ENCODE assay signal across 8 mouse cellular contexts in genomic region chr16:38368336-38368735, GRCm38 (mm10). TPM values are rescaled to one million over a fixed set of nuclear protein-coding genes. Genes with fewer than 3 reads are reported as not detected.
DNase-seq lines count a peak whose midpoint lies in the region; ATAC-seq and TF ChIP-seq lines count a peak whose summit lies in the region.

No protein-coding gene starts in this region.

- TF ChIP-seq EP300 in heart, adult 2 months (IDR thresholded peaks at IDR 0.05; ENCODE audit: insufficient read depth, low read depth, low read length) = no peak

- TF ChIP-seq POLR2A in heart, adult 2 months (IDR thresholded peaks at IDR 0.05; ENCODE audit: insufficient read depth, low read depth, low read length) = no peak

- intact Hi-C loops in heart, adult 2 months (cut with DNase I) = no loop called here
- intact Hi-C loops in left cerebral cortex, postnatal 4 days (cut with DNase I) = no loop called here

- no peak overlapping the region for H3K4me2 ChIP-seq in kidney, embryonic 14.5 days (replicated peaks; ENCODE audit: low read depth, low read length)

- H3K27ac ChIP-seq in kidney, embryonic 14.5 days (ENCODE audit: low read depth, low read length) = no peak overlapping the region
- H3K27ac ChIP-seq in heart, adult 2 months = peak overlapping the region; percentile 15; the same call in 1 of the 2 replicates

- H3K9me3 ChIP-seq in kidney, embryonic 14.5 days (ENCODE audit: control insufficient read depth, low read length) = no peaks in the 10 kb centered on the region

- H3K9ac ChIP-seq in kidney, embryonic 14.5 days (ENCODE audit: low read depth, low read length) = no peak overlapping the region
- peak overlapping the region; percentile 46; the same call in 1 of the 2 replicates for H3K9ac ChIP-seq in heart, adult 2 months (ENCODE audit: low read depth, low read length)

- H3K4me1 ChIP-seq in kidney, embryonic 14.5 days (ENCODE audit: control insufficient read depth, insufficient read depth, low read length) = no peaks in the 10 kb centered on the region
- peaks cover 11% of the 10 kb centered on the region for H3K4me1 ChIP-seq in heart, adult 2 months (ENCODE audit: control insufficient read depth, insufficient read depth, low read length)

- 54% methylated on average over 10 of the region's 10 CpGs for WGBS in kidney, embryonic 14.5 days
- WGBS in heart, adult 2 months = 10% methylated on average over 10 of the region's 10 CpGs

- no peak for DNase-seq in kidney, postnatal 36 days
- peak; percentile 94 for DNase-seq in brain, adult 2 months (ENCODE audit: low read depth, low spot score)
- peak; percentile 46 to 58 for DNase-seq in heart, adult 2 months
- peak; percentile 41 for DNase-seq in left cerebral cortex, postnatal 4 days
- no peak for DNase-seq in embryo, embryonic 10 days (ENCODE audit: low spot score)
- no peak for DNase-seq in natural killer cell, adult 2 months (ENCODE audit: low spot score in 2 of 2)

- H3K36me3 ChIP-seq in kidney, embryonic 14.5 days (ENCODE audit: control insufficient read depth, insufficient read depth, low read length) = no peaks in the 10 kb centered on the region
- H3K36me3 ChIP-seq in heart, adult 2 months (ENCODE audit: control insufficient read depth, insufficient read depth, low read length) = peaks cover 7% of the 10 kb centered on the region

- TF ChIP-seq CTCF in heart, adult 2 months (IDR thresholded peaks at IDR 0.05) = no peak

- no peaks in the 10 kb centered on the region for H3K27me3 ChIP-seq in kidney, embryonic 14.5 days (ENCODE audit: control insufficient read depth, insufficient read depth, low read length)
- no peaks in the 10 kb centered on the region for H3K27me3 ChIP-seq in heart, adult 2 months (ENCODE audit: control insufficient read depth, insufficient read depth, low read length)

- H3K4me3 ChIP-seq in kidney, embryonic 14.5 days (ENCODE audit: low read length) = no peak overlapping the region
- H3K4me3 ChIP-seq in heart, adult 2 months = 0 out of 2 replicates have a peak overlapping the region, but pooled peaks have one; percentile 18

- ATAC-seq in kidney, embryonic 14.5 days (ENCODE audit: low FRiP score, low TSS enrichment) = peak; percentile 49; the same call in 1 of the 2 replicates
- ATAC-seq in activated CD4-positive, CD25-positive, alpha-beta regulatory T cell, adult 4 months = no peak

- H3K79me2 ChIP-seq in heart, adult 2 months (replicated peaks; ENCODE audit: control insufficient read depth, insufficient read depth, low read length) = no peaks in the 10 kb centered on the region

RNA-seq across cellular contexts. Expression of gene Popdc2, which starts 6.3 kb away (rescaled TPM):
- 0.11 and 0.35 TPM in 2 replicates for polyA plus RNA-seq in kidney, embryonic 14.5 days (2014; fragmentation: Nextera tagmentation; extraction: Ambion mirVana)
- 100 to 1,000 TPM; 462 to 476 TPM for total RNA-seq in heart, adult 2 months (2021)
- polyA plus RNA-seq in heart, adult 2 months (2012; rRNA removed) = 695 and 745 TPM in 2 replicates
- total RNA-seq in left cerebral cortex, postnatal 4 days (2021) = under 1 TPM; 0.34 to 0.50 TPM
- 1 to 10 TPM; 5.8 to 6.1 TPM for polyA plus RNA-seq in activated CD4-positive, CD25-positive, alpha-beta regulatory T cell, adult 4 months (2017; shearing (Covaris generic))

RNA-seq across cellular contexts. Expression of gene Gm21987, which starts 21.5 kb away (rescaled TPM):
- not detected in 2 replicates for polyA plus RNA-seq in kidney, embryonic 14.5 days (2014; fragmentation: Nextera tagmentation; extraction: Ambion mirVana)
- total RNA-seq in heart, adult 2 months (2021) = not detected
- not detected in 2 replicates for polyA plus RNA-seq in heart, adult 2 months (2012; rRNA removed)
- not detected for total RNA-seq in left cerebral cortex, postnatal 4 days (2021)
- polyA plus RNA-seq in activated CD4-positive, CD25-positive, alpha-beta regulatory T cell, adult 4 months (2017; shearing (Covaris generic)) = not detected

RNA-seq across cellular contexts. Expression of gene Cox17, which starts 21.5 kb away (rescaled TPM):
- polyA plus RNA-seq in kidney, embryonic 14.5 days (2014; fragmentation: Nextera tagmentation; extraction: Ambion mirVana) = 148 and 203 TPM in 2 replicates
- 100 to 1,000 TPM; 295 to 358 TPM for total RNA-seq in heart, adult 2 months (2021)
- 190 and 221 TPM in 2 replicates for polyA plus RNA-seq in heart, adult 2 months (2012; rRNA removed)
- total RNA-seq in left cerebral cortex, postnatal 4 days (2021) = 10 to 100 TPM; 35.0 to 42.2 TPM
- polyA plus RNA-seq in activated CD4-positive, CD25-positive, alpha-beta regulatory T cell, adult 4 months (2017; shearing (Covaris generic)) = 100 to 1,000 TPM; 254 to 296 TPM

RNA-seq across cellular contexts. Expression of gene Maats1, which starts 26.4 kb away (rescaled TPM):
- 0.11 TPM in 1 of 2 replicates, not detected in the other for polyA plus RNA-seq in kidney, embryonic 14.5 days (2014; fragmentation: Nextera tagmentation; extraction: Ambion mirVana)
- not detected for total RNA-seq in heart, adult 2 months (2021)
- polyA plus RNA-seq in heart, adult 2 months (2012; rRNA removed) = 0.20 TPM in 1 of 2 replicates, not detected in the other
- 1 to 10 TPM in 1 of 2 experiments, under 1 TPM in 1; 0.89 to 1.0 TPM for total RNA-seq in left cerebral cortex, postnatal 4 days (2021)
- under 1 TPM in 1 of 2 experiments, not detected in 1; 0.61 TPM for polyA plus RNA-seq in activated CD4-positive, CD25-positive, alpha-beta regulatory T cell, adult 4 months (2017; shearing (Covaris generic))

Comparison
In these comparisons a context has a peak if more than half of its experiments do, and no peak if none do; other contexts are left out.
1. DNase-seq: peak in brain, adult 2 months (single experiment), heart, adult 2 months (2 of 2) and left cerebral cortex, postnatal 4 days (single experiment); none in kidney, postnatal 36 days (0 of 2), embryo, embryonic 10 days (single experiment) and natural killer cell, adult 2 months (0 of 2).
2. RNA of gene Popdc2, which starts 6.3 kb away (polyA plus RNA-seq): 695 to 745 TPM in heart, adult 2 months; 5.8 to 6.1 TPM in activated CD4-positive, CD25-positive, alpha-beta regulatory T cell, adult 4 months and 0.11 to 0.35 TPM in kidney, embryonic 14.5 days; every median in the first group is over 10 times any median in the second.